Mouse (Mus musculus): Measurements from ENCODE around the gene Baiap3.

DNA sequence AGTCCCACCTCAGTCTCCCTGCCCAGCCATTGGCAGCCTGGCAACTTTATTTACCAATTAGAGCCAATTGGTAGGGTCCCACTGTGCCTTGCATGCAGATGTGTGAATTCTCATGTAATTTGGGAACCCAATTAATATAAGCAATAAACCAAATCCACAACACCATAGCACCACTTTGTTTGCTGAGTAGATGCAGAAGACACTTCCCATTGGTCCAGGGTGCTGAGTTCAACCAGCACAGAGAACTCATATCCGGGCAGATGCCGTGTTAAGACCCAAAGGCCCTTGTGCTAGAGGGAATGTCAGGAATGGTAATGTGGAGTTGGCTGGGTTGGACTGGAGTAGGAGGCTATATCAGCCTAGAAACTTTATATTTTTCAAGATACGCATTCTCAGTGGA, 19.7 kb upstream of the Baiap3 start:
- TF ChIP-seq POLR2A (IDR thresholded peaks at IDR 0.05; ENCODE audit: borderline replicate concordance, extremely low read depth, low read depth, low read length) (no peak), CTCF (IDR thresholded peaks at IDR 0.05; ENCODE audit: insufficient read depth, low read length) (no peak)

All from lung, adult 2 months (tissue).